Mouse (Mus musculus) MN1 (cell line): ENCODE data around the gene Mier2.

ENCODE experiments used
- DNase-seq: peaks from one replicate; pipeline ENCODE4 v3.0.0-alpha.2; 2016; ENCODE audit warnings: low spot score

Gene Mier2

DNA sequence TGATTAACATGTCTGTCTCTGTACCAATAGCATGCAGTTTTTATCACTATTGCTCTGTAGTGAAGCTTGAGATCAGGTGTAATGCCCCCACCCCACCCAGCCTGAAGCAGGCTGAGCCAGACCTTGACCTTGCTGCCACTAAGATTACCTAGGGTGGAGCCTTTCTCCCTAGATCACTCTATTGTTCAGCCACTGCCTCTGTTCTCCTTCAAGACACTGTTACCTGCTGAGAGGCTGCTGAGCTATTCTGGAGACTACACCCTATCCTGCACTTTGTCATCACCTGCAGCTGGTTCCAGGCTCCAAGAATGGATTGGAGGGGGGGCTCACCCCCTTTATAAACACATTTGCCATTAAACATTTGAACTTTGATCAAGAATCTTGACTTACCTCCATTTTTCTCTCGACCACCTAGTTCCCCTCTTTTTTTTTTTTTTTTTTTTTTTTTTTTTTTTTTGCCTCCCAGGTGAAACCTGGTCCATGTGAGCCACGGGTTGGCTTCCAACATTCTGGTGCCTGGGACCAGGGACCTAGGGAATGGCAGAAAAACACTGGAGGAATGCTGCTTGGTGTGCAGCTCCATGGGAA, 58.2 kb downstream of the Mier2 start:
- DNase-seq, result no peak

DNA sequence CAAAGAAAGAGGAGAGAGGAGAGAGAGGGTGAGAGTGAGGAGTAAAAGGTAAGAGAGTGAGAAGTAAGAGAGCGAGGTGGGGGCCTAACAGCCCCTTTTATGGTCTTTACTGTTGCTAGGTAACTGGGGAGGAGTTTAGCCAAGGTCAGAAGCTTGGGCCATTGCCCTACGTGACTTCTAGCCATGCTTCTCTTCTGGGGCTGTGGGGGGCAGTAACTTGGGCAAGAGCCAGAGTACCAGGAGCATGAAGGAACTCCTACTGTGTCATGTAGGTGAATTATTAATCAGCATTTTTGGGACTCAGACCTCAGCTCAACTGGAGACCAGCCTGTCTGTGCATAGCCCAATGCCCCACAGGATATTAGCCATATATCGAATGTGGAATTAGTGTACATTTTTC, 59.1 kb downstream of the Mier2 start:
- DNase-seq, result no peak
